Mouse (Mus musculus): ENCODE data around the gene 1500015O10Rik. TPM values are rescaled to one million over a fixed set of nuclear protein-coding genes. Genes with fewer than 3 reads are reported as not detected.

1500015O10Rik gene
- polyA plus RNA-seq, 1 experiment from 2014 or later: 0.23 TPM

- no peak overlapping the region for H3K4me3 ChIP-seq
- H3K4me1 ChIP-seq: no peaks in the 10 kb centered on the region
- no peak overlapping the region for H3K27ac ChIP-seq
- H3K9me3 ChIP-seq (replicated peaks): no peaks in the 10 kb centered on the region
- no peak overlapping the region for H3K9ac ChIP-seq
- H3K4me2 ChIP-seq: no peak overlapping the region
- no peaks in the 10 kb centered on the region for H3K27me3 ChIP-seq (replicated peaks)
- H3K36me3 ChIP-seq: no peaks in the 10 kb centered on the region
- ATAC-seq: no peak
- WGBS (ENCODE audit: insufficient replicate concordance): 64% methylated on average over 7 of the region's 7 CpGs
Observed at GRCm38 (mm10) chr1:43737812-43738518, 7.6 kb downstream of the 1500015O10Rik start.

GRCm38 (mm10) chr1:43738519-43738894 lies 8.1 kb downstream of the 1500015O10Rik start:
- no peaks in the 10 kb centered on the region for H3K4me1 ChIP-seq
- no peaks in the 10 kb centered on the region for H3K9me3 ChIP-seq (replicated peaks)
- no peak overlapping the region for H3K27ac ChIP-seq
- 80% methylated on average over 10 of the region's 10 CpGs for WGBS (ENCODE audit: insufficient replicate concordance)
- H3K27me3 ChIP-seq (replicated peaks): no peaks in the 10 kb centered on the region
- H3K4me2 ChIP-seq: no peak overlapping the region
- H3K4me3 ChIP-seq: no peak overlapping the region
- ATAC-seq: no peak
- H3K36me3 ChIP-seq: no peaks in the 10 kb centered on the region
- no peak overlapping the region for H3K9ac ChIP-seq

GRCm38 (mm10) chr1:43754448-43755312 lies 24.3 kb downstream of the 1500015O10Rik start:
- ATAC-seq: no peak
- WGBS (ENCODE audit: insufficient replicate concordance): 86% methylated on average over 8 of the region's 8 CpGs
- Histone ChIP-seq H3K36me3 (peaks cover 76% of the 10 kb centered on the region), H3K4me3 (no peak overlapping the region), H3K9me3 (replicated peaks) (no peaks in the 10 kb centered on the region), H3K27me3 (replicated peaks) (no peaks in the 10 kb centered on the region), H3K9ac (no peak overlapping the region), H3K4me1 (no peaks in the 10 kb centered on the region), H3K27ac (no peak overlapping the region), H3K4me2 (no peak overlapping the region)

DNA sequence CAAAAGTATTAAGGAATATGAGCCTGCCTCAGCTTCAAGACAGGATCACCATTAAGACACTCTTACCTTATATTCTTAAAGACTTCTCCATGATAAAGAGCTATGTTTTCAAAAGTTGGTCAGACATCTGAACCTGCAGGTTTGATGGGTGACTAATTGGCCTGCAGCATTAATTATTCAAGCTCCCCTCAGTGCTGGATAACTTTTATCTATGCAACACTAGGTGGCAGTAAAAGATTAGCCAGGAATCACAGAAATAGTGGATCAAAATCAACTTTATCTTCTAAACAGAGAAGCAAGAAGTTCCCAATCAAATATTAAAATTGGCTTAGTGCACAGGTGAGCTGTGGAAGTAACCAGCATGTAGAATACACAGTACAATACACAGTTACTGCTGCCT lies 29.7 kb downstream of the 1500015O10Rik start:
- Histone ChIP-seq H3K36me3 (peaks cover 86% of the 10 kb centered on the region), H3K4me1 (no peaks in the 10 kb centered on the region), H3K27me3 (replicated peaks) (no peaks in the 10 kb centered on the region), H3K4me2 (no peak overlapping the region), H3K27ac (no peak overlapping the region), H3K4me3 (no peak overlapping the region), H3K9me3 (replicated peaks) (no peaks in the 10 kb centered on the region), H3K9ac (no peak overlapping the region)
- ATAC-seq: no peak

- no peak overlapping the region for H3K4me3 ChIP-seq
- H3K36me3 ChIP-seq: peaks cover 70% of the 10 kb centered on the region
- 95% methylated on average over 2 of the region's 2 CpGs for WGBS (ENCODE audit: insufficient replicate concordance)
- no peaks in the 10 kb centered on the region for H3K4me1 ChIP-seq
- H3K9ac ChIP-seq: no peak overlapping the region
- H3K27ac ChIP-seq: no peak overlapping the region
- H3K4me2 ChIP-seq: no peak overlapping the region
- ATAC-seq: no peak
- H3K27me3 ChIP-seq (replicated peaks): no peaks in the 10 kb centered on the region
- no peaks in the 10 kb centered on the region for H3K9me3 ChIP-seq (replicated peaks)
Observed at GRCm38 (mm10) chr1:43764481-43764880, 34.1 kb downstream of the 1500015O10Rik start.

GRCm38 (mm10) chr1:43766328-43766727 lies 35.9 kb downstream of the 1500015O10Rik start:
- WGBS (ENCODE audit: insufficient replicate concordance): 97% methylated on average over 2 of the region's 2 CpGs
- Histone ChIP-seq H3K27ac (no peak overlapping the region), H3K36me3 (peaks cover 74% of the 10 kb centered on the region), H3K9me3 (replicated peaks) (no peaks in the 10 kb centered on the region), H3K27me3 (replicated peaks) (no peaks in the 10 kb centered on the region), H3K4me1 (no peaks in the 10 kb centered on the region), H3K4me2 (no peak overlapping the region), H3K9ac (no peak overlapping the region), H3K4me3 (no peak overlapping the region)
- no peak for ATAC-seq

DNA sequence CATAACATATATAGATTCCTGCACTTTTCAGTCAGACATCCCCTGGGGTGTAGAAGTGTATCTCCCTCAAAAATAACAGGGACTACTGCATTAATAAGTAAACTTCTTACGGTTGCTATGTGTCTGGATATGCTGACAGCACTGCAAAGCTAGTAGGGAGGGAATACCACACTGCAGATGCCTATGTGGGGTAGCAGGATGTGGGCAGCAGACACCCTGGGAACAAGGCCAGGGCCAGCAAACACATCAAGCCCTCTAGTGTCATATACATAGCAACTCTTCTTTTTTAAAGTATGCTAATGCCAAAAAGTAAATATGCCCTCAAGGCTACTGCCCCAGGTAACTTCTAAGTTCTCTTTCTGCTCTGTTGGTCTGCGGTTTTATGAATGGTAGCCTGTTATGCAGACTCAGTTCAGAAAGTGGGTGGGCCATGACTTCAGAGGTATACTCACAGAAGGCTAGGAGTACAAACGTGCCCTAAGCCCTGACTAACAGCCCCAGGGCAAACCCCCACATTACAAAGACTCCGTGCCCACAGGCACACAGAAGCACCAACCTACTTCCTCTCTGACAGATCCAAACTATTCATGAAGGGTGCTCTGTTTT lies 38.1 kb downstream of the 1500015O10Rik start:
- Histone ChIP-seq H3K27me3 (replicated peaks) (no peaks in the 10 kb centered on the region), H3K27ac (no peak overlapping the region), H3K4me1 (no peaks in the 10 kb centered on the region), H3K36me3 (peaks cover 74% of the 10 kb centered on the region), H3K4me3 (no peak overlapping the region), H3K9me3 (replicated peaks) (no peaks in the 10 kb centered on the region), H3K9ac (no peak overlapping the region), H3K4me2 (no peak overlapping the region)
- WGBS (ENCODE audit: insufficient replicate concordance): 75% methylated on average over 4 of the region's 4 CpGs
- no peak for ATAC-seq

- H3K27ac ChIP-seq: no peak overlapping the region
- no peaks in the 10 kb centered on the region for H3K27me3 ChIP-seq (replicated peaks)
- no peak overlapping the region for H3K4me2 ChIP-seq
- H3K4me1 ChIP-seq: no peaks in the 10 kb centered on the region
- WGBS (ENCODE audit: insufficient replicate concordance): 53% methylated on average over 1 of the region's 1 CpGs
- H3K4me3 ChIP-seq: no peak overlapping the region
- H3K9ac ChIP-seq: no peak overlapping the region
- peaks cover 74% of the 10 kb centered on the region for H3K36me3 ChIP-seq
- H3K9me3 ChIP-seq (replicated peaks): no peaks in the 10 kb centered on the region
- no peak for ATAC-seq
Observed at GRCm38 (mm10) chr1:43769348-43769747, 38.9 kb downstream of the 1500015O10Rik start.

DNA sequence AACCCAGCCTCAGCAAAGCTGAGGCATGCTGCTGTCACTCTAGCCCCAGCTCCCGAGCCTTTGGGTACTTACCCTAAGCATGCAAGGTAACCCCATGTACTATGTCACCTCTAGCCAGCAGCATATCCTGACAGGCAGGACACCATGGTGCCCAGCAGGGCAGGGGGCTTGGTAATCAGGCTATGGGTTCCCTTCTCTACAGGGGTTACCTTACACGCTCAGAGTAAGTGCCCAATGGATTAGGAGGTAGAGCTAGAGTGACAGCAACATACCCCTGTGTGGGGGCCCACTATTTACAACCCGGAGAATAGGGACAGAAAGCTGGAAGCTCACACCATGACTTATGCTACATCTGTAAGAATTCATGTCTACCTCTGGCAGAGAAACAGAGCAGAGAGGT lies 39.6 kb downstream of the 1500015O10Rik start:
- H3K27me3 ChIP-seq (replicated peaks): no peaks in the 10 kb centered on the region
- ATAC-seq: no peak
- H3K9ac ChIP-seq: no peak overlapping the region
- no peak overlapping the region for H3K4me2 ChIP-seq
- WGBS (ENCODE audit: insufficient replicate concordance): 80% methylated on average over 3 of the region's 3 CpGs
- H3K4me3 ChIP-seq: no peak overlapping the region
- no peak overlapping the region for H3K27ac ChIP-seq
- peaks cover 73% of the 10 kb centered on the region for H3K36me3 ChIP-seq
- H3K4me1 ChIP-seq: no peaks in the 10 kb centered on the region
- no peaks in the 10 kb centered on the region for H3K9me3 ChIP-seq (replicated peaks)

DNA sequence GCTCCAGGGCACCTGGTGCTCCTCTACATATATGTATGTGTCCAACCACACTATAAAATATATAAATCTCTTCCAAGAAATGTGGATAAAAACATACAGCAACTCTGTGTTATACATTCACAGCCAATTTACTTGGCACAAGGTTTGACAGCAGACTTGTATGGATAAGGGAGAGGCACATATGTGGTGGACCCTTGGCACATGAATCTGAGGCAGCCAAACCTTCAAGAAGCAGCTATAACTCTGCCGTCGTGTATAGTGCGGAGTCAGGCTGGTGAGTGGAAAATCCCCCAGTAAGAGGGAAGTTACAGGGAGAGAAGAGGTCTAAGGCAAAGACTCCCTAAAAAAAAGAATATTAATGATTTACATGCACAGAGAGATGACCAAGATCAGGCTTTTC lies 42.3 kb downstream of the 1500015O10Rik start:
- ATAC-seq: no peak
- 88% methylated on average over 3 of the region's 3 CpGs for WGBS (ENCODE audit: insufficient replicate concordance)
- peaks cover 76% of the 10 kb centered on the region for H3K36me3 ChIP-seq
- no peaks in the 10 kb centered on the region for H3K27me3 ChIP-seq (replicated peaks)
- no peaks in the 10 kb centered on the region for H3K9me3 ChIP-seq (replicated peaks)
- no peak overlapping the region for H3K4me3 ChIP-seq
- no peaks in the 10 kb centered on the region for H3K4me1 ChIP-seq
- H3K9ac ChIP-seq: no peak overlapping the region
- H3K4me2 ChIP-seq: no peak overlapping the region
- H3K27ac ChIP-seq: no peak overlapping the region

DNA sequence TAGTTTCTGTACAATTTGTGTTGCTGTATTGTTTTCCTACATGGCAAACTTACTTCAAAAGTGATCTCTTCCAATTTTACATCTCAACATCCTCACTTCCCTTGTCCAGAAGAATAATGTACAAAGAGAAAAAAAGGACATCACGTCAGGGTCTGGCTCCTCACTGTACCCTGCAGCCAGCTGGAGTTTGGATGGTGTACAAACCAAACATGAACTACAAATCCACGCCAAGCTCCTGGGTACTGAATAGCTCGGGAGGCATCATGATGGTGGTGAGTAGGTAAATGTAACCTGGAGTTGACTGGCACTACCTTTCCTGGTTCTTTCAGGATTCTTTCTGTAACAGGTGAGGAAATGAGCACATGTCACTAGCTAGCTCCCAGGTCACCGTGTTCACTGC lies 43.7 kb downstream of the 1500015O10Rik start:
- Histone ChIP-seq H3K4me1 (no peaks in the 10 kb centered on the region), H3K27me3 (replicated peaks) (no peaks in the 10 kb centered on the region), H3K36me3 (peaks cover 76% of the 10 kb centered on the region), H3K4me2 (no peak overlapping the region), H3K4me3 (no peak overlapping the region), H3K9me3 (replicated peaks) (no peaks in the 10 kb centered on the region), H3K9ac (no peak overlapping the region), H3K27ac (no peak overlapping the region)
- ATAC-seq: no peak
- WGBS (ENCODE audit: insufficient replicate concordance): 81% methylated on average over 4 of the region's 4 CpGs

DNA sequence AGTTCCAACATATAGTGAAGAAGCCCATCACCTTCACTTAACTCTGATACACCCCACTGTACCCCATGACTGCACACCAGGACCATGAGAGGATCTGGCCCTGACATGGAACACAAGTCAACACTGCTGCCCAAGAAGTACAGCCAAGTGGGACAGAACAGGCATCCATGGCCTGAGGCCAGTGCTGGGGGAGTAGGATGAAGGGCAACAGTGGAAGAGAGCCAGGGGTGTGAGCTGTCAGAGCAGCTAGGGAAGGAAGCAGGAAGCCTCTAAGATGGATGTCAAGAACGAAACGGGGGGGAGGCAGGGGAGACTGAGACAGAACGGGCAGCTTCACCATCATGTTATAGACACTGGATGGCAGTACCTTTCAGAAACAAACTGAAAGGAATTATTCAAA lies 45.7 kb downstream of the 1500015O10Rik start:
- Histone ChIP-seq H3K27me3 (replicated peaks) (no peaks in the 10 kb centered on the region), H3K4me2 (no peak overlapping the region), H3K4me3 (no peak overlapping the region), H3K36me3 (peaks cover 67% of the 10 kb centered on the region), H3K9ac (no peak overlapping the region), H3K4me1 (no peaks in the 10 kb centered on the region), H3K27ac (no peak overlapping the region), H3K9me3 (replicated peaks) (no peaks in the 10 kb centered on the region)
- 87% methylated on average over 3 of the region's 3 CpGs for WGBS (ENCODE audit: insufficient replicate concordance)
- ATAC-seq: no peak
